Mouse (Mus musculus) stomach, postnatal 0 days (tissue): ENCODE results near the gene Uap1l1. TPM values are rescaled to one million over a fixed set of nuclear protein-coding genes. Genes with fewer than 3 reads are reported as not detected.

Experiments used
- ATAC-seq: fragments of 200-750 bp; cut with Nextera tagmentation; 2 replicates; pipeline ENCODE4 v1.8.0; 2017; ENCODE audit not compliant: low FRiP score, low TSS enrichment
- DNase-seq: peaks from one replicate; pipeline ENCODE4 v3.0.0-alpha.2; 2016; ENCODE audit warnings: low spot score
- H3K27ac ChIP-seq: fragments of 300-500 bp; sonication (generic); replicated peaks from 2 replicates; pipeline ENCODE4 v1.5.1; 2014; ENCODE audit warnings: mild to moderate bottlenecking, control low read depth
- H3K27me3 ChIP-seq: fragments of 300-500 bp; sonication (generic); 2 replicates; pipeline ENCODE4 v1.6.1; 2014; ENCODE audit warnings: low read length; ENCODE audit not compliant: control insufficient read depth, insufficient read depth
- H3K36me3 ChIP-seq: fragments of 300-500 bp; sonication (generic); 2 replicates; pipeline ENCODE4 v1.6.1; 2014; ENCODE audit warnings: low read length, mixed read lengths; ENCODE audit not compliant: control insufficient read depth, insufficient read depth
- H3K4me1 ChIP-seq: fragments of 300-500 bp; sonication (generic); replicated peaks from 2 replicates; pipeline ENCODE4 v1.6.1; 2014; ENCODE audit warnings: antibody characterized with exemption; ENCODE audit not compliant: control insufficient read depth, insufficient read depth
- H3K4me2 ChIP-seq: fragments of 300-500 bp; sonication (generic); replicated peaks from 2 replicates; pipeline ENCODE4 v1.6.1; 2014; ENCODE audit warnings: low read depth, mild to moderate bottlenecking, control low read depth, moderate library complexity
- H3K4me3 ChIP-seq: fragments of 300-500 bp; sonication (generic); 2 replicates; pipeline ENCODE4 v1.5.1; 2014; ENCODE audit warnings: low read depth, low read length, control low read depth
- H3K9ac ChIP-seq: fragments of 300-500 bp; sonication (generic); 2 replicates; pipeline ENCODE4 v1.6.1; 2014; ENCODE audit warnings: mild to moderate bottlenecking, low read length, control low read depth, mixed read lengths
- H3K9me3 ChIP-seq: fragments of 300-500 bp; sonication (generic); 2 replicates; pipeline ENCODE4 v1.6.1; 2016; ENCODE audit warnings: low read length; ENCODE audit not compliant: control insufficient read depth
- CTCF ChIP-seq: IDR thresholded peaks from 2 replicates; pipeline ENCODE4 v1.5.1; 2016; ENCODE audit warnings: antibody characterized with exemption, low read depth, mild to moderate bottlenecking, moderate library complexity
- EP300 ChIP-seq: optimal IDR thresholded peaks from 2 replicates; pipeline ENCODE3; 2016; ENCODE audit warnings: antibody characterized with exemption
- WGBS: fragments of 180-500 bp; shearing (Covaris S2); extraction: QIAGEN DNeasy Blood & Tissue Kit; methylation state at CpG from one replicate; pipeline ENCODE4 v1.1.7; 2014; 5-methylcytosine and 5-hydroxymethylcytosine counted together
- polyA plus RNA-seq: library from polyadenylated mRNA; unstranded; fragments of >200 nt; fragmentation: Nextera tagmentation; extraction: Ambion mirVana; gene quantifications from 2 replicates; pipeline ENCODE4 v1.2.1, GENCODE M21; 2015

The Uap1l1 gene
- polyA plus RNA-seq, 1 experiment from 2014 or later = 33.2 TPM

GRCm38 (mm10) chr2:25376589-25376988 lies 11.1 kb upstream of the Uap1l1 start:
- no peak overlapping the region for H3K4me3 ChIP-seq
- WGBS = 51% methylated on average over 4 of the region's 4 CpGs
- H3K4me1 ChIP-seq = peaks cover 11% of the 10 kb centered on the region
- H3K9me3 ChIP-seq = no peaks in the 10 kb centered on the region
- H3K27me3 ChIP-seq = no peaks in the 10 kb centered on the region
- H3K36me3 ChIP-seq = no peaks in the 10 kb centered on the region
- ATAC-seq = no peak
- DNase-seq = peak; percentile 52
- H3K9ac ChIP-seq = no peak overlapping the region
- no peak for TF ChIP-seq EP300
- TF ChIP-seq CTCF = peak; percentile 88
- no peak overlapping the region for H3K4me2 ChIP-seq
- no peak overlapping the region for H3K27ac ChIP-seq

GRCm38 (mm10) chr2:25373431-25373830 lies 7.9 kb upstream of the Uap1l1 start:
- Histone ChIP-seq H3K36me3 (no peaks in the 10 kb centered on the region), H3K4me2 (peak overlapping the region; percentile 99), H3K27ac (no peak overlapping the region), H3K9ac (peak overlapping the region; percentile 45; the same call in 1 of the 2 replicates), H3K4me1 (peaks cover 11% of the 10 kb centered on the region), H3K27me3 (no peaks in the 10 kb centered on the region), H3K4me3 (peak overlapping the region; percentile 66), H3K9me3 (no peaks in the 10 kb centered on the region)
- DNase-seq = no peak
- WGBS = 46% methylated on average over 2 of the region's 2 CpGs
- TF ChIP-seq EP300 (no peak), CTCF (no peak)
- no peak for ATAC-seq

- no peak for TF ChIP-seq EP300
- no peak for TF ChIP-seq CTCF
- Histone ChIP-seq H3K9ac (peak overlapping the region; percentile 64), H3K27ac (0 out of 2 replicates have a peak overlapping the region, but pooled peaks have one; percentile 24), H3K4me1 (peaks cover 11% of the 10 kb centered on the region), H3K27me3 (no peaks in the 10 kb centered on the region), H3K4me3 (peak overlapping the region; percentile 66), H3K4me2 (peak overlapping the region; percentile 99), H3K9me3 (no peaks in the 10 kb centered on the region), H3K36me3 (no peaks in the 10 kb centered on the region)
- WGBS = 2% methylated on average over 42 of the region's 42 CpGs
- no peak for DNase-seq
- no peak for ATAC-seq
Observed at GRCm38 (mm10) chr2:25372644-25373391, 7.3 kb upstream of the Uap1l1 start.

GRCm38 (mm10) chr2:25371764-25372643 lies 6.5 kb upstream of the Uap1l1 start, which contains the start of gene Sapcd2:
Gene Sapcd2 (plus strand): TSS chr2:25372321.
- peak within 1 kb of the TSS; percentile 35; the same call in 1 of the 2 replicates for H3K27ac ChIP-seq
- no peaks in the 10 kb centered on the region for H3K36me3 ChIP-seq
- H3K9ac ChIP-seq = peak within 1 kb of the TSS; percentile 64
- DNase-seq (peak; percentile 90), ATAC-seq (peak; percentile 83)
- H3K4me1 ChIP-seq = peaks cover 11% of the 10 kb centered on the region
- no peaks in the 10 kb centered on the region for H3K27me3 ChIP-seq
- H3K4me2 ChIP-seq = peak within 1 kb of the TSS; percentile 99
- H3K9me3 ChIP-seq = no peaks in the 10 kb centered on the region
- WGBS = under 1% methylated on average over 65 of the region's 65 CpGs
- no peak for TF ChIP-seq CTCF
- no peak for TF ChIP-seq EP300
- peak within 1 kb of the TSS; percentile 66 for H3K4me3 ChIP-seq

GRCm38 (mm10) chr2:25369996-25370395 lies 4.5 kb upstream of the Uap1l1 start:
- H3K9ac ChIP-seq = no peak overlapping the region
- 84% methylated on average over 3 of the region's 3 CpGs for WGBS
- no peak overlapping the region for H3K4me2 ChIP-seq
- H3K4me1 ChIP-seq = peaks cover 11% of the 10 kb centered on the region
- H3K9me3 ChIP-seq = no peaks in the 10 kb centered on the region
- no peak overlapping the region for H3K27ac ChIP-seq
- no peaks in the 10 kb centered on the region for H3K36me3 ChIP-seq
- no peak overlapping the region for H3K4me3 ChIP-seq
- no peak for DNase-seq
- ATAC-seq = no peak
- no peaks in the 10 kb centered on the region for H3K27me3 ChIP-seq
- no peak for TF ChIP-seq EP300
- TF ChIP-seq CTCF = no peak
